Mouse (Mus musculus) left cerebral cortex, postnatal 25 days (tissue): ENCODE data around the gene Bicd2. TPM values are rescaled to one million over a fixed set of nuclear protein-coding genes. Genes with fewer than 3 reads are reported as not detected.

Experiments used
- DNase-seq, 2 experiments: peaks; one replicate each; pipeline ENCODE4 v3.0.0; 2022; ENCODE audit warnings: low spot score in 2 of 2, mixed read lengths in 1 of 2
- intact Hi-C: fragments of 180-260 bp; cut with DNase I; formaldehyde crosslinking; loops from one replicate; pipeline ENCODE4 v1.15.1; 2025
- total RNA-seq, 2 experiments: library from RNA; stranded (reverse); gene quantifications; 2 replicates each; pipeline ENCODE4 v1.2.3; 2021

Bicd2 gene
- total RNA-seq, 2 experiments from 2014 or later, result 48.5 to 51.0 TPM

- intact Hi-C loops, result loop anchor here (1.0 to 2.0 kb wide), 3 partner anchors 40 to 54 kb away; partner anchors contain the start of gene Ippk
- DNase-seq, result peak; percentile 77 to 87
Measured at GRCm38 (mm10) chr13:49381230-49381629, 39.8 kb downstream of the Bicd2 start.

DNA sequence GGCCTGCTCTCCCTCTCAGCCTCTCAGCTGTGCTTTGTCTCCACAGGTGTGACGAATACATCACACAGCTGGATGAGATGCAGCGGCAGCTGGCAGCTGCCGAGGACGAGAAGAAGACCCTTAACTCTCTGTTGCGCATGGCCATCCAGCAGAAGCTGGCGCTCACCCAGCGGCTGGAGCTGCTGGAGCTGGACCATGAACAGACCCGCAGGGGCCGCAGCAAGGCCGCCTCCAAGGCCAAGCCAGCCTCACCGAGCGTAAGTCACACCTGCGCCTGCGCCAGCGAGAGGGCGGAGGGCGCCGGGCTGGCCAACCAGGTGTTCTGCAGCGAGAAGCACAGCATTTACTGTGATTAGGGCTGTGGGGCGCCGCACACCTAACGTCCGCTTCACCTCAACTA lies 41.6 kb downstream of the Bicd2 start:
- DNase-seq, result no peak
- intact Hi-C loops, result no loop called here

DNA sequence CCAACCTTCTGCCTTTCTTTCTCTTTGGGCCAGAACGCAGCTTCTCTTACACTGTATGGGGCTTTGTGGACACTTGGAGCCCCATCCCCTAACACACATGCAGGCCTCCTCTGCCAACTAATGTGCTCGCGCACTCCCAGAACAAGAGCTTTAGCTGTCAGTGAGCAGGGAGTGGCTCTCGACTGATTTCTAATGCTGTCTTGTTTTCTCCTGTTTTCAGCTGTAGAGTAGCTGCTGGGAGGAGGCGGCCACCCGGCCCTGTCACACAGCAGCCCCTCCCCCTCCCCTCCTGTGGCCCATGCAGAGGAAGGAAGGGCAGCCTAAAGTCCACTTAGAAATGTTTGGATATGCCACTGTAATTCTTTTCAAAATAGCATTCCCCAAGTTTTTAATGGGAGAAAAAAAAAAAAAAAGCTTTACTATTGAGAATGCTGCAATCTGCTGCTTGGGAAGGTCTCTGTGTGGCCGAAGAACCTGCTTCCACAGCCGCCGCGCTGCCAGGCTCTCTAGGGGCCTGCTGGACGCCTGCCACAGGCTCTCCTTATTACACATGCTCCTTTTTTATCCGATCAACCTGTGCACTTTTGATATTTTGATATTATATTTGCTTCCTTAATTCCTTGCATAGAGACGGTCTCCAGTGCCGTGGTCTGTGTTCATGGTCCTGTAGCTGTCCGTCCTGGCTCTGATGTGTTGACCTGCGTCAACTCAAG lies 43.5 kb downstream of the Bicd2 start:
- no peak for DNase-seq
- intact Hi-C loops, result no loop called here

GRCm38 (mm10) chr13:49391374-49391773 lies 50.0 kb downstream of the Bicd2 start:
- DNase-seq, result no peak
- intact Hi-C loops, result no loop called here

DNA sequence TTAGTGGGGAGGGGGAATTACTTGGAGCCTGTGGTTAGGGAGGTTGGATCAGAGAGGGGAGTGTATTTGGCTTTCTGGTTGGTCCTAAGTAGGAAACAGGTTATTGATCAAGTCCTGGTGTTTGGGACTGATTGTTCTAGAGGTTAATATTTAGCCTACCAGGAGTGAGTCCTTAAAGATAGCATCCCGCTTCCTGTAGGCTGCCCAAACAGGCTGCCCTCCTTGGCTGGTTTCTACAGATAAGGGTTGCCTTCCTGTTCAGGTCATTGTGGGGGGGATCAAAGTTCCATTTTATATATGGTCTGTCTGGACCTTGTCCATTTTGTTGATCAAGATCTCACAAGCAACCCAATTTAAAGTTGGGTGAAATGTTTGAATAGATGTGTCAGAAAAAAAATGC lies 52.2 kb downstream of the Bicd2 start:
- intact Hi-C loops, result no loop called here
- no peak for DNase-seq

GRCm38 (mm10) chr13:49394886-49395447 lies 53.6 kb downstream of the Bicd2 start:
- no peak for DNase-seq
- intact Hi-C loops, result no loop called here

- peak in 1 of 2 experiments; percentile 24 for DNase-seq
- intact Hi-C loops, result no loop called here
Measured at GRCm38 (mm10) chr13:49396798-49397197, 55.4 kb downstream of the Bicd2 start.

DNA sequence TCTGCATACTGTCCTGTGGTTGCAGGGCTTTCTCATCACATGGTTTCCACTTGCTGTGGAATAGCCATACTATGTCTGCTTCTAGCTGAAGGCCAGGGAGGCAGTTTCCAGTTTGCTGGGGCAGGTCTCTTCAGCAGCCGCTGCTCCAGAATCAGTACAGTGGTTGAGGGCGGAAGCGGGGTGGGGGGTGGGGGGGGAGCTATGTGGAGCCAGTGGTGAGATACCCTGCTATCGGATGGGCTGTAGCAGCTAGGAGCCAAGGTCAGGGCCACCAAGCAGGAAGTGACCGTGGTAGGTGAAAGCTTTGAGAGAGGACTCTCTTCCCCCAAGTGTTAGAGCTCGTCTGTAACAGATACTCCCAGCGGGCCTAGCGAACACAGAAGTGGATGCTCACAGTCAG lies 56.8 kb downstream of the Bicd2 start:
- intact Hi-C loops, result no loop called here
- no peak for DNase-seq

DNA sequence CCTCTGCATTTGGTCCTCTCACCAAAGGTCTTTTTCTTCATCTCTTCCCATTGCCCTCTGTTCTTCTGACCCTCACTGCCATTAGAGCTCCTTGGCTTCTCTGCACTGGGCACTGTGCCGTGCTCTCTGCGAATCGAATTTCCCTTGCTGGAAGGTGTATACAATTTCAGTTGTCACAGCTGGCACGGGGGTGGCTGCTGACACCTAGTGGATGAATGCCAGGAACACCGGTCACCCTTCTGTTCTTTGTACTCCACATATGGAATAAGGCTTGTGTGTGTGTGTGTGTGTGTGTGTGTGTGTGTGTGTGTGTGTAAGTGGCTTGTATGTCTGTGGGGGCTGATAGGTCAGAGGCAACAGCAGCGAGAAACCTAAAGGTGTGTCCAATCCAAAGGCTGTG lies 58.8 kb downstream of the Bicd2 start:
- intact Hi-C loops, result no loop called here
- DNase-seq, result peak; percentile 31 to 48

GRCm38 (mm10) chr13:49402628-49403027 lies 61.2 kb downstream of the Bicd2 start:
- intact Hi-C loops, result no loop called here
- no peak for DNase-seq

DNA sequence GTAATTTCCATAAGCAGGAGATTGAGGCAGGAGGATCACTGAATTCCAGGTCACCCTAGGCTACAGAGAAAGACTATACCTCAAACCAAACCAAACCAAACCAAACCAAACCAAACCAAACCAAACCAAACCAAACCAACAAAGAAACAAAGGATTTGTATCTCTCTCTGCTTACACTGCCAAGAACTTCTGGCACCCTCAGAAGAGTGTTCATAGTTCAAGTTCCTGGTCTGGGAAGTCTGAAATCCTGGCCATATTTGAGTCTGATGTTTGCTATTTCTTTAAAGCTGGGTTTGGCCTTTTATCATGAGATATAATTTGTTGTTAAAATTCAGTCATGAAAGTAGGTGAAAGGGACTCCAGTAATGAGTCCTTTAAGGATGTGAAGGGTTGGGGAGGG lies 66.4 kb downstream of the Bicd2 start:
- no peak for DNase-seq
- intact Hi-C loops, result no loop called here

DNA sequence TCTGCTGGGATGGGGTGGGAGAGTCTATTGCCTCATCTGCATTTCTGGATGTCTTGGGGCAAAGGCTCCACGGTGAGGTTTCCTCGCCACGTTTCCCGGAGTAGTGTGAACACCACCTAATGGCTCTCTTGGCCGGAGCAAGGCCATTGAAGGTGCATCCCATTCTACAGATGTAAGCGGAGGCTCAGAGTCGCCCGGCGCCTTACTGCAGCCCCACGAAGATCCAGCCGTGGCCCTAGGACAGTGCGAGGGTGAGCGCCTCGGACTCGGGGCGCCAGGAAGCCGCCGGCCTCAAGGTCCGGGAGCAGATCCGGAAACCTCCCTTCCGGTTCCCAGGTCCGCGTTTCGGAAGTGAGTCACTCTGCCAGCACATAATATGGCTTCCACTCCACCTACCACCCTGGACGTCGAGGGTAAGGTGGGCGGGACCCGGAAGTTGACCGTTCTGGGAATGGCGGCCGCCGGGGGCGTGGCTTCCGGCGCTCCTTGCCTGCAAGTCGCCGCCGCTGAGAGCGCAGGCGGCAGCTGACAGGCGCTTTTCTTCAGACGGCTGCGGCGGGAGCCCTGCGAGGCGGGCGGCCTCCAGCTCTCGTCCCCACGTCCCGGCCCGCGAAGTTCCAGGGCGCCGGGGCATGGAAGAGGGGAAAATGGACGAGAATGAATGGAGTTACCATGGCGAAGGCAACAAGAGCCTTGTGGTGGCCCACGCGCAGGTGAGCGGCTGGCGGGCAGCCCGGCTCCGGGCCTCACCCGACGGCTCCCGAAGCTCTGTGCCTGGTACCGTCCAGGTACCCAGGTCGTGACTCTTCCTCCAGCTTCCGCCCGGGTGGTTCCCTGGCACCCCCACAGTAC lies 79.6 kb downstream of the Bicd2 start, which contains the start of gene Ippk:
TSS of gene Ippk (plus strand) at position 496 of the 852 bp plus-strand sequence.
- peak; percentile 98 to 99 for DNase-seq
- intact Hi-C loops, result loop anchor here (2.0 to 5.0 kb wide), 2 partner anchors 40 to 99 kb away; partner anchors contain the start of gene Fgd3

DNA sequence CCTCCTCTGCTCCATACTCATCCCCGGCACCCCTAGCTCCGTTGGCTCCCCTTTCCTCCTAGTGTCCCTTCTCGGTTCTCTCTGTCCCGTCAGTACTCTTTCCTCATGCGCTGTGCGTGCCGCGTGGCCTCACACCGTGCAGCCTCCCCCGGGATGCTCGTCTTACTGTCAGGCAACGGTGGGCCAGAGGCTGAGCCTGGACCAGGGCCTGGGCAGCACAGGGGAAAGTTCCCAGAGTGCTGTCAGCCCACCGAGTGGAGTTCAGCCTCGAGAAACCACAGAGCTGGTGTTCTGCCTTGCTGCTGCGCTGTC lies 80.2 kb downstream of the Bicd2 start:
- intact Hi-C loops, result loop anchor here (2.0 to 5.0 kb wide), 2 partner anchors 41 to 99 kb away; partner anchors contain the start of gene Fgd3
- DNase-seq, result no peak

DNA sequence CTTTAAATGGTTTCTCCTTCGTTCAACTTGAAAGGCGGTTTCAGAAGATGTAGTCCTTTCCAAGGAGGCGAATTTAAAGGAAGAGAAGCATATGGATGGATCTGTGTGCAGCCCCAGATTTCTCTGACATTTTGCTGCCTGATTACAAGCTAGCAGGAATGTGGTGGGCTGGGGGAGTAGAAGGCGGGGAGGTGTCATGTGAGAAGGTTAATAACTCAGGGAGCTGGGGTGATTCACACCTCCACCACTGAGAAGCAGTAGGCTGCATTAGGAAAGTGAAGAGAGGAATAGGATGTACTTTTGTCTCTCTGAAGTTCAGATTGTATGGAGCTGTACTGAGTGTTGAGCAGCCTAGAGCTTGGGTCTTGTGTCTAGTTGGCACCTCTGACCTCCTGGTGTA lies 80.6 kb downstream of the Bicd2 start:
- no peak for DNase-seq
- intact Hi-C loops, result loop anchor here (2.0 to 5.0 kb wide), 2 partner anchors 41 to 100 kb away; partner anchors contain the start of gene Fgd3

- DNase-seq, result no peak
- intact Hi-C loops, result no loop called here
Measured at GRCm38 (mm10) chr13:49426736-49427135, 85.4 kb downstream of the Bicd2 start.

DNA sequence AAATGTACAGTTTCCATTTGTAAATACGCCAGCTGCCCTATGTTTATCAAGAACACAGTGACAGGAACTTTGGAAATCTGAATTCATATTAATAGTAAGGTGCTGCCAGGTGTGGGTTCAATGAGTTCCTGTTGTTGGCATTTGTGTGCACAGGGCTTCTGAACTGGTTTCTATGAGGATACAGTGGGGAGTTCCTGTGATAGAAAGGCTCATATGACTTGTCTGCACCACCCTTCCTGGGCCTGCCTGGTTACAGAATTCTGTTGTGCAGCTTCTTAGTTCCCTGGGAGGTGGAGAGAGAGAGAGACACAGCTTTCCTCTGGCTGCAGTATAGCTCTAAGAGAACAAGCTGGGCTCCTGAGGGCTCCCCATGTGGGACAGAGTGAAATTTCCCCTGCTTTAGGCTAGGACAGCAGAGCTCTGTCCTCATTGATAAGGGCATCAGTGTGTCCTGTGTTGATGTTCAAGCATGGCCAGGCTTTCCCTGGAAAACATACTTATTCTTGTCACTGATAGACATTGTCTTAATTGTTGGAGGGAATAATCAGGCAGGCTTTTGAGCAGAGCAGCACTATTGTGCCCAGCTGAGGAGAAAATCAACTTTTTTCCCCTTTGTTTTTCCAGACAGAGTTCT lies 86.8 kb downstream of the Bicd2 start:
- intact Hi-C loops, result no loop called here
- DNase-seq, result no peak

DNA sequence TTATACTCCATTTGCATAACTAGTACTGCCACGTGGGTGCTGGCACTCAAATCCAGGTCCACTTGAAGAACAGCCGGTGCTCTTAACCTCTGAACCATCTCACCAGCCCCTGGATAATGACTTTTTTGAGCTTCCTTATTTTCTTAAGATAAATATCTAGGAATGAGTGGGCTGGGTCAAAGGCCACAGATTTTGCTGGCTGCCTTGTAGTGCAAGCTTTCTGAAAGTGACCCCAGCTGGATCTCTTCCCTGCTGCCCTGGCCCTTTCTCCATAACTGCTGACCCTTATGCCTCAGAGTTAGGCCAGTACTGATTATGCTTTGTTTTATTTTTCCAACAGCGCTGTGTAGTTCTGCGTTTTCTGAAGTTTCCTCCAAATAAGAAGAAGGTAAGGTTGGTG lies 89.1 kb downstream of the Bicd2 start:
- intact Hi-C loops, result no loop called here
- no peak for DNase-seq

DNA sequence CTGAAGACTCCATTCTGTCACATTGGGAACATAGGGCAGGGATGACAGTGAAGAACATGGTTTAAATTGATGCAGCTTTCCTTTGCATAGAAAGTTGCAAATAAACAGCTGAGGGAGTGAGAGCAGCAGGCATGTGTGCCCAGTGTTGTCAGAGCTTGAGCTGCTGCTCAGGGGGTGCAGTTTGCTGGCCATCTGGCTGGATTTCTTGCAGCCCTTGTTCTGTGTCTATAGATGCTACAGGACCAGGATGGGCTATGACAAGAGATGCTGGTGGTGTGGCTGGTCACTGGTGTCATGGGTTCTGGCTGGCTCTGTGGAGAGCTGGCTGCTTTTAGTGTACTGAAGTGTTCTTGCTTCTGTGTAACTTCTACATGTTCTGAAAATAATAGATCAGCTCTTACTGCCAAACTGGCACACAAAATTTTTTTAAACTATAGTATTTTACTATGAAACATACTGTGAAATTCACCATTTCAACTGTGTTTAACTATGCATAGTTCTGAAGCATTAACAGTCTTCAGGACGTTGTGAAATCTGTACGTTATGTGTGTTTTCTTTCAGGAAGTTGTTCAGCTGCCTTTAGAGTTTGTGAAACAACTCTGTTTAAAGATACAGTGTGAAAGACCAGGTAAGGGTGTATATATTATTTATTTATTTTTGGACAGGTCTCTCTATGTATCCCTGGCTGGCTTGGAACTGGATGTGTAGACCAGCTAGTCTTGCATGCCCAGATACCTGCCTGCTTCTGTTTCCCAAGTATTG lies 92.1 kb downstream of the Bicd2 start:
- intact Hi-C loops, result no loop called here
- peak in 1 of 2 experiments; percentile 20 for DNase-seq

DNA sequence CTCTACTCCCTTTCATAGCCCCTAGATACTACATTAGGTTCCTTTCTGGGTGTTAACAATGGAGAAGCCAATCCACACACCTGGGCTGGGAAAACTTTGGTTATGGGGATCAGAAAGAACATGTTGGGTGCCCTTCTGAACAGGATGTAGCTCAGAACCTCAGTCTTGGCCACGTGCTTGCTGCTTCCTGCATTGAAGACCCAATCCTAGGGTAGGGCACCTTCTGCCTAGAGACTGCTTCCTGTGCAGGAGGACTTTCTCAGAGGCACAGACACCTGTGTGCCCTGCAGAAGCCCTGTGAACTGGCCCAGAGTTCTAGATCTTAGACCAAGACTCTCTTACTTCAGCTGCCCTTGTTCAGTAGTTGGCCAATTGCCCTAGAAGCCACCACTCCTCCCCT lies 94.4 kb downstream of the Bicd2 start:
- no peak for DNase-seq
- intact Hi-C loops, result no loop called here
